Mouse (Mus musculus) liver, postnatal 0 days (tissue): ENCODE results near the gene Nfe2l3.

Experiments
- CTCF ChIP-seq: sonication (generic); IDR thresholded peaks from 2 replicates; pipeline ENCODE4 v1.5.1; 2016; ENCODE audit warnings: antibody characterized with exemption, low read depth
- EP300 ChIP-seq: IDR thresholded peaks from 2 replicates; pipeline ENCODE4 v1.6.1; 2016; ENCODE audit warnings: antibody characterized with exemption, low read depth, mild to moderate bottlenecking

DNA sequence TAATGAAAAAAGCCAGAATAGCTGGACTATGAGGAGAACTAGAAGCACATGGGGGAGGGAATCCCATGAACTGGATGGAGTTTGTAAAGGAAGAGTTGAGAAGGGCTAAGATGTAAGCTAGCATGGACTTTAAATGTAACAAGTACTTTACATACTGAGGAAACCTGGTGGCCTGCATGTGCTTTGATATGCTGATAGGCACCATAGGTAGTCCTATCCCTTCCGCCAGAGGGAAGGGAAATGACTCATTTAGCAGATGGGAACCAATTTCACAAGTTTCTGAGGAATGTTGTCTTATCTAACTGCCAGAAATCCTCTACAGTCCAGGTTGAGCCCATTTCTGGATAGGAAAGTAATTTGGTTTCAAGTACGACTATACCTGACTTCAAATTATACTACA, 53.2 kb downstream of the Nfe2l3 start:
- TF ChIP-seq EP300 = no peak
- TF ChIP-seq CTCF = no peak
